Mouse (Mus musculus) heart, adult 11 months (tissue): ENCODE data around the gene Llph.
A peak's percentile ranks its signal among the peaks of the same experiment; 100 is the strongest.

Source experiments
- DNase-seq: peaks from one replicate; pipeline ENCODE4 v3.0.0; 2022

Llph gene

DNA sequence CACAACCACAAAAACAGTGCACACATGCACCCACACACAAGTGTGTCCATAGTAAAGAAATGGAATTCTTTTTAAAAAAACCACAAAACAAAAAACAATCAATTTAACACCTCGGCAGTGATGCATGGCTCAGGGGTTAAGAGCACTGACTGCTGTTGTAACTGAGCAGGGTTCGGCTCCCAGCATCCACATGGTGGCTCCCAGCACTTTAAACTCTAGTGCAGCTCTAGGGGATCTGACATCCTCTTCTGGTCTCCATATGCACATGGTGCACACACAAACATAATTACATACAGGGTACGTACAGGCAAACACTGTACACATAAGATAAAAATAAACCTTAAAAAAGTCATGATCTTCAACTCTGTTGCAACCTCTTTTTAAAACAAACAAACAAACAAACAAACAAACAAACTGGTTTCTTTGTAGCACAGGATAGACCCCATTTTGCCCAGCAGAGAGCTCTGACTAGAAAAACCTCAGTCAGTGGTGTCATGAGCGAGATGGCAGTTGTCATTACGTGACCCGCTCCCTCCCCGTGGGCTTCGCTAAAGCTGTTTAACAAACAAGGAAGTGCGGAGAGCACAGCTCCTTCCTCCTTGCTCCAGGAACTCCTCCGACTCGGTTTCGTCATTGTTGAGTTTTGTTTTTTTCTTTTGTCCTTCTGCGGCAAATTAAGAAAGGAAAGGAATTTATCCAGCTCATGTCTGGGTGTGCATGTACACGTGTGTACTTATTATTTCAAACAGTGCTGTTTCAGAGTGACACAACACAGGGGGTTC is 7.1 kb upstream of the Llph start:
- peak; percentile 93 for DNase-seq

DNA sequence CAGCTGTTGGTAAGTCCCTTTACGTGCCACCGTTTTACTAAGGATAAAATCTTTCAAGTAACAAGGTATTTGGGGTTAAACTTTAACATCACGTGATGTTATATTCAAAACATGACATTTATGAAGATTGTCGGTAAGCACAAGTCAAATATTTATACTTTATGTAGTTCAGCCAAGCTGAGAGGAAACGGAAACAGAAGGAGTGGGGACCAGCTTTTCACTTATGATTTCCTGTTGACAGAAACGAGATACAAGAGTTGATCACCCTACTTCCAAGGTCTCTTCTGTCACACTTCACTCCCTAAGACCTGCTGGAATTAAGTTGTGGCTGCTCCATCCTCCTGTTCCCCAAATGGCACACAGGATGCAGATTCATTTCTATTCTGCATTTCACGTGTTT is 6.1 kb upstream of the Llph start:
- DNase-seq: peak; percentile 83

DNA sequence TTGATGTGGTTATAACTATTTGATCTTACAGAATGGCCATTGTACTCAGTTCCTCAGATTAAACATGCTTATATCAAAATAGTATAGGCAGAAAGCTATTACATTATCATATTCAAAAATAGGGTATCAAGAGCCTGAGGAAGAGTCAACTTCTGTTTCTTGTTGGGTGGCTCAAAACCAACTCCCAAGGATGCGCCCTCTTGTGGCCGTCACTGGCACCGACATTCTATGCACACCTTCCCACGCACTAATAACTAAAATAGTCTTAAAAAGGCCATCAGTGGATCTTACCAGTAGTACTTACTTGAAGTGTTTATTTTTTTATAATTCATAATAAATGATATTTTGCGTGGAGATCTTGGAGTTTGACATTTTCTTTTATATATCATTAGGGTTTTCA is 4.8 kb downstream of the Llph start:
- peak; percentile 90 for DNase-seq

DNA sequence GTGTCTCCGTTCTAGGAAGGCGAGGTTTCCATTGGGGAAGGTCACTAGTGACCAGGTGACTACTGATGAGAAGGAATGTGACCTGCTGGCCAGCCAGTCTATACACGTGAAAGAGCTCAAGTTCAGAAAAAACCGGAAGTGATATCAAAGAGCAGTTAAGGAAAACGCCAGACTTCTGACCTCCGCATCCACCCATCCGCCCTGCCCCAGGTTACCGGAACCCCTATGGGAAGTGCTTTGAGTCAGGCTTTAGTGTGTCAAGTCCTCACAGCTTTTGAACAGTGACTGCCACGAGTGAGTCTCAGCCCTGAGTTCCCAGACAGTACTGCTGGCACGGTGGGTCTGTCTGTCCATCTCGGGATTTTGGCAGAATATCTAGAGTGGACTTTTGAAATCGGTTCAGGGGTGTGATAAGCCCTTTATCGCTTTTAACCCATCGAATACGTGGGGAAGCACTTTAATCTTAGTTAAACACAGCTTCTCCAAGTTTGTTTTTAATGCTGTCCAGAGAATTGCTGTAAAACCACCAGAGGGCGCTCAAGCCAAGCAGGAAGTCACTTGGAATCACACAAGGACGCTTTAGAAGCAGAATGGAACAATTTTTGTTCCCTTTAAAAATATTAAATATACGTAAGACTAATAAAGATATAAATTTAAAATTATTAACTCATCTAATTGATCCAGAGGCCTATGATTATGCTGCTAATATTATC is 6.9 kb downstream of the Llph start:
- peak; percentile 87 for DNase-seq

DNA sequence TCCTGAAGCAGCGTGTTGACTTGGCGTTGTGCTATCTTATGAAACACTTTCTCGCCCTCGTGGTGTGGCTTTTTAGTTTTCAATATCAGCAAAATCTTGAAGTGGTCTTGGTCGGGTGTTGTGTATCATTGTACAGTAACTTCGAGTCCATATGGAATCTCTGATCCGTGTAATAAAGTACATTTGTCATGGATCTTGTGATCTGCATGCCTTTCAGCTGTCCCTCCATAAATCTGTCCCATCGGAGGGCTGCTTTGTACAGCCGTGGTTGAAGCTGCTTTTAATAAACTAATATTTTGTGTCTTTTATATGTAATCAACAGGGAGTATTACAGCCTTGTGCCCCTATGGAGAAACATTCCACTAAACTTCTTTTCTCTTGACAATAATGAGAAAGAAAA is 10.0 kb downstream of the Llph start:
- DNase-seq: peak; percentile 33

DNA sequence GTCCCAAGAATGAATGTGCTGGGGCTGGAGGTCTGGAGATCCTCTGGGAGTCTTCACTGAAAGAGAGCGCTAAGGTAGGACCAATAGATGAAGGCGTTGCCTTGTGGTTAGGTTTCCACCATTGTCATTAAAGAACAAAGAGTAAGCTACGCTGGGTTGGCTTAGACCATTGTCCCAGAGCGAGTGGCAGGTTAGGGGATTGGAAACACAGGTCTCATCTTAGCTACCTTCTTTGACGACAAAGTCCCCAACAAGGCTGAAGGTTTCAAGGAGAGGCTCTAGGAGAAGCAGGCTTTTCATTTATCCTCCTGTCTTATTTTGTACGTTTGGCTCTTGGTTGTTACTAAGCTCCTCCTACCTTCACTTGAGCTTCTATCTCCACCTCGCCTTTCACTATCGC is 11.4 kb downstream of the Llph start:
- peak; percentile 72 for DNase-seq

- DNase-seq: peak; percentile 41
Observed at GRCm38 (mm10) chr10:120239476-120239875, 12.6 kb downstream of the Llph start.

- DNase-seq: peak; percentile 45
Observed at GRCm38 (mm10) chr10:120242421-120242820, 15.6 kb downstream of the Llph start.

GRCm38 (mm10) chr10:120245681-120246080 is 18.8 kb downstream of the Llph start:
- peak; percentile 80 for DNase-seq

DNA sequence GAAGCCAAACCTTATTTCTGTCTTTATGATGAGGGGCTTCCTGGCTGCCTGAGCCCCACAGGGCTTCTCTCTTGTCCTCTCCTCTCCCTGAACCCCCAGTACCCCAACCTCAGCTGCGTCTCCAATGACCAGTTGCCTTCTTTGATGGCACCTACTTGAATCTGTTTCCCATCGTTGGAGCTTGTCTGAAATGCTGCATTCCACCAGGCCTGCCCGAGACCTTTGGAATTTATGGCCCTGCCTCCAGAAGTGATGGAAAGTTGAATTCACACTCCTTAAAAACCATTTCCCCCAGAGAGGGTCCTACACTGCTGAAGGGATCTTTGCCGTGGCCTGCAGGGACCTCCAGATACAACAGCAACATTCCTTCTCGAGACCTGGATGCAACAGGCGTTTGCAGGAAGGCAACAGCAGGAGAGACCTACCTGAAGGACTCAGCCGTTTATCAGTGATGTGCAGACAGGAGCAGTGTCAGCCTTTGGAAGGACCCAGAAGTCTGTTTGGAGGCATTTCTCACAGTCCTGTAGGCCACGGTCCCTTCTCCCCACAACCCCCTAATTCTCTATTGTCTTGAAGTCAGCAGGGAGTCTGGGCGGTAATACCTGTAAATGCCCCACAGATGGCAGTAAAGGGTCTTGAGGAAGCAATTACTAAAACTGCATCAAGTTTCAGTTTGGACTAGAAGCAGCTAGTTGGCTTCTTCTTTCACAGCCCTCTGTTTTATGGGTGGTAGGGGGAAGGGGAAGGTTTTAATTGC is 20.3 kb downstream of the Llph start:
- peak; percentile 90 for DNase-seq

GRCm38 (mm10) chr10:120250911-120251683 is 24.2 kb downstream of the Llph start:
- no peak for DNase-seq

GRCm38 (mm10) chr10:120251791-120252190 is 24.9 kb downstream of the Llph start:
- DNase-seq: no peak

DNA sequence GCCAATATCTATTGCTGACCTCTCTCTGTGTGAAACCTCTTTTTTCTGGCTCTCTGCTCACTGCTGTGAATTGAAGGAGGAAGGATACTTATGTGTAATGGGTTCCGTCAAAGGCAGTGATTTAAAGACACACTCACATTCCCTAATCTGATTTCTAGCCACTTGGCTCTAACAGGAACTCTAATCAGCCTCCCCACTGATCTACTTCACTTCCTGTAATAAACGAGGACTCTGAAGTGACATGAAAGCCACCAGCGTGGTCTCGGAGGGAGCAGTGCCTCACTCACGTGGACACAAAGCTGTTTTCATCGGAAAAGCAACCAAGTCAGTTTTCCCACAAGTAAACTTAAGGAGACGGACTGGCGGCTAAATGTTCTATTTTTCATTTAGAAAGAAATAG is 25.9 kb downstream of the Llph start:
- DNase-seq: no peak

- peak; percentile 75 for DNase-seq
Observed at GRCm38 (mm10) chr10:120257231-120257630, 30.4 kb downstream of the Llph start.

DNA sequence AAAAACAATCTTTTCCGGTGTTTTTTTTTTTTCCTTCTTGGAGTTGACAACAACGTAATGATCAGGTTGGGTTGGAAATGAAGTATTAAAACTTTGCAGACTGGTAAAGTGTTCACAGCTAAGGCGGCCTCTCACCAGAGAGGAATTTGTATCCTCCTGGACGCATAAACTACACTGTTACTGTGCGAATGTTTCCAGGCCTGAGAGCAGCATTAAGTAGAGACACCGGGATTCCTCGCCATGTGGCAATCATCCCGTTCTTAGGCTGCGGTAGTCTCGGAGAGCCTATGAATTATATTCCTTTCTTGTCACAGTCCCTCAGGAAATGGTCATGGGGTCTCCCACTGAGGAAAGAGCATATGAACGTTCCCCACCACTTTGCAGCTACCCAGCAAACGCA is 40.9 kb downstream of the Llph start:
- peak; percentile 36 for DNase-seq

DNA sequence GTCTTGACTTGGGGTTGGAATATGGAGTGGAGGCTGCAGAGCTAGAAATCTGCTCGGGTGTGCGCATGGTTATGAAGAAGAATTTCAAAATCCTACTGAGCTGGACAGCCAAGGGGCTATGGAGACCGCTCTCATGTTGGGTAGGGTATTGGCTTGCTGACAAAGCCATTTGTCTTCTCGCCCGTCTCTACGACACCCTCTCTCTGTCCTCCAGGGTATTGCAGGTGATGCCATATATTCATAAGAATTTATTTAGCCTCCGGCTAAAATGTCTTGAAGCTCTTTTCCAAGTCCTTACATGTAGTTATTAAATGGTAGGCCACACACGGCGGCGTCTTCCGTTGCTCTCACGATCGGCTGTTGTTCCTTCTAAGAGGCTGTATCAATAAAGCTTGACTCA is 43.1 kb downstream of the Llph start:
- DNase-seq: peak; percentile 63

DNA sequence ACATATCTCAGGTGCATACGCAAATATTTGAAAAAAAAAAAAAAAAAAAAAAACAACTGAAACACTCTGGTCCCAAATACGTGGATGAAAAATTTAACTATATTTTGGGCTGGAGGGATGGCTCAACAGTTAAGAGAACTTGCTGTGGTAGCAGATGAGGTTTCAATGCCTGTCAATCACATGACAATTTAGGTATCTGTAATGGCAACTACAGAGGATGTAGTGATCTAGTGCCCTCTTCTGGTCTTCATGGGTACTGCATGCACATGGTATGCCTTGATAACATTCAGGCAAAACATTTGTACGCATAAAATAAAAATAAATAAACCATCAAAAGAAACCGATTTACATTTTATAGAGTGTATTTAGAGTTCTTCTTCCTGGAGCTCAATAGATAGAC is 43.9 kb downstream of the Llph start:
- peak; percentile 74 for DNase-seq

DNA sequence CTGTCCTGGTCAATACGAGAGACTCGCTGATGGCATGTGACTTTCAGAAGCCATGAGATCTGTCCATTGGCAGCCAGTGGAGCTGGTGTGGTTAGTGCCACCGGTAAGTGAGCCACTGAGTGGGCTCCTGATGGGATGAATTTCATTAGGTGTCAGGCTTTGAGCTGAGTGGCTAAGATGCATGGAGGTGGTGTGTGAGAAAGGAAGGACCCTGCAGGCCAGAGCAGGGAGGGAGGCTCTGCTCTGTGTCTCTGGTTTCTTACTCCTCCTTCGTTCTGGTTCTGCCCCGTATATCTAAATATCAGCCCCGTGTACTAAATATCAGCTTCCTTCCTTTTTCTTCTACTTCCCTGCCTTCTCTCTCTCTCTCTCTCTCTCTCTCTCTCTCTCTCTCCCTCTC is 44.4 kb downstream of the Llph start:
- no peak for DNase-seq

- DNase-seq: no peak
Observed at GRCm38 (mm10) chr10:120271879-120272269, 45.0 kb downstream of the Llph start.

DNA sequence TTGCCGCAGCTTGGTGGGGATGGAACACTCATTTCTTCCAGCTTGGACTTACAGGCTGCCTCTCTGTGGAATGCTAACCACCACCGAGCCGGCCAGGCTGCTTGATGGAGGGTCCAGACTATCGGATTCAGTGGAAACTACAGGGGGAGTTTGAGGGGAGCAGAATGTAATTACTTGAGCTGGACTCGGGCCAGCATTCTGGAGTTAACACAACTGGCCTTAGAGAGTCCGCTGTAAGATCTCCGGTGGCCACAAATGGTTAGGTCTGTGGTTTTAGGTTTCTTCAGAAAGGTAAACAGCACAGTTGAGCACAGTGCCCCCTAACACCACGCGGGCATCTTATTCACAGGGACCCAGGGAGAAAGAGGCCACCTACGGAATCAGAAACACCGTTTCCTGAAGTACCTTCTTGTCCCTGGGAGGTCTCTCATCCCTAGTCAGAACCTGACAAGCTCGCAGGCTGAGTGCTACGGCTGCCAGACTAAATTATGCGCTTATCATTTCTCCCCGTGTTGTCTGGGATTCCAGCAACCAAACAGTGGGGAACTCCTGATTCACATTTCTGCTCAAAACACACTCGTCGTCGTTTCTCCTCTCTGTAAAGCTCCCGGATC is 45.5 kb downstream of the Llph start:
- peak; percentile 80 for DNase-seq

DNA sequence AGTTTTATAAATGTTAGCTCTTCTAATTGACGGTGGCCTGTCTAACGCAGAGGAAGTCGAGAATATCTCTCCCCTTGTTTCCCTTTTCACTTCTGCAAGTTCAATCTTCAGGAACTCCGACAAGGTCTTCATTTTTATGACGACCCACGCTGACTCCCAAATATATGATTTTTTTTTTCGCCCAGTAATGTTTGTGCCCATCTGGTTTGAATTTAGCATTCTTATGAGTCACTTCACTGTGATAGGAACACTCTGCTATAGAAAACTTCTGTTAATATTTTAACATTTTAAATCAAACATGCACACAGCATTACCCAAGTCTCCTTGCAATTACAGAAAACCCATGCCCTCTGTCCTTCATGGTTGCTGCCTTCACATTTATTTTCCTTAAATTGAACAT is 46.5 kb downstream of the Llph start:
- peak; percentile 1 for DNase-seq

GRCm38 (mm10) chr10:120279482-120280128 is 52.7 kb downstream of the Llph start:
- DNase-seq: peak; percentile 82
